Mouse (Mus musculus) thymus, adult 2 months (tissue): ENCODE data around the gene Gm44965.

Experiments used
- CTCF ChIP-seq: fragments of 200-500 bp; IDR thresholded peaks from 2 replicates; pipeline ENCODE4 v1.5.1; 2012; ENCODE audit warnings: mild to moderate bottlenecking, control low read depth, low read length, moderate library complexity, borderline replicate concordance; ENCODE audit not compliant: control insufficient read depth, poor library complexity, insufficient read depth; ENCODE audit errors: extremely low read depth
- POLR2A ChIP-seq: fragments of 200-500 bp; IDR thresholded peaks from 2 replicates; pipeline ENCODE4 v1.6.1; 2012; ENCODE audit warnings: mild to moderate bottlenecking, low read length, control low read depth, moderate library complexity; ENCODE audit not compliant: control insufficient read depth, poor library complexity, insufficient read depth; ENCODE audit errors: extremely low read depth

DNA sequence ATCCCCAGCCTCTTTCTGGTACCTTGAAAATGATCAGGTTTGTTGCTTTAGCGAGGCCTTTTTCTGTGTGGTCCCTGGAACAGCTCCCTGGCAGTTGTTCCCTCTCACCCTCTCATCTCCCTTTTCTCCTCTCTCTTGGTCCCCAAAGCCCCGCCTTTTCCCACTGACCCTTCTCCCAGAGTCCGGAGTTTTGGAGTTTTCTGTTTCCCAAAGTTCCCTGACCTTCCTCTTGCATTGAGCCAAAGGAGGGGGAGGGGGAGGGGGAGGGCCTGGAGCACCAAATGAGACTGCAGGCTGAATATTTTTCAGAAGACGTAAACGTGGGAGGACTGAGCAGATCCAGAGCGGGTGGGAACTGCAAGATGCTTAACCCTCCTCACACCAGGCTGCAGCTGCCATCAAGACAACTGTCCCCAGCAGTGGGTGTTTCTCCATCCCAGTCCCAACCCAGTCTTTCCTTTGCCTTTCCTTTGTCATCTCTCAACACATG is 21.1 kb upstream of the Gm44965 start, which contains the start of gene Rarres2:
- TF ChIP-seq POLR2A, result no peak
- TF ChIP-seq CTCF, result no peak
